Mouse (Mus musculus): ENCODE data around the gene Mobp. TPM values are rescaled to one million over a fixed set of nuclear protein-coding genes. Genes with fewer than 3 reads are reported as not detected.

Gene Mobp
- polyA plus RNA-seq, 1 experiment from 2014 or later: not detected

- Histone ChIP-seq H3K4me1 (0 out of 2 replicates have a peak, but pooled peaks cover 2% of the 10 kb centered on the region), H3K27ac (no peak overlapping the region), H3K9me3 (peaks cover 3% of the 10 kb centered on the region), H3K4me3 (peak overlapping the region; percentile 38), H3K36me3 (no peaks in the 10 kb centered on the region), H3K4me2 (replicated peaks) (peak overlapping the region; percentile 58), H3K27me3 (peaks cover 9% of the 10 kb centered on the region), H3K9ac (peak overlapping the region; percentile 48)
- ATAC-seq (ENCODE audit: low FRiP score, low read depth): peak; percentile 69
- WGBS: 25% methylated on average over 21 of the region's 21 CpGs
Measured at GRCm38 (mm10) chr9:120191362-120192098, 42.0 kb downstream of the Mobp start.

- WGBS: 81% methylated on average over 7 of the region's 7 CpGs
- Histone ChIP-seq H3K4me3 (no peak overlapping the region), H3K9me3 (peaks cover 10% of the 10 kb centered on the region), H3K4me1 (0 out of 2 replicates have a peak, but pooled peaks cover 2% of the 10 kb centered on the region), H3K27me3 (peaks cover 9% of the 10 kb centered on the region), H3K9ac (no peak overlapping the region), H3K4me2 (replicated peaks) (no peak overlapping the region), H3K36me3 (no peaks in the 10 kb centered on the region), H3K27ac (no peak overlapping the region)
- no peak for ATAC-seq (ENCODE audit: low FRiP score, low read depth)
Measured at GRCm38 (mm10) chr9:120192742-120193141, 43.2 kb downstream of the Mobp start.

GRCm38 (mm10) chr9:120200873-120201272 lies 51.4 kb downstream of the Mobp start:
- Histone ChIP-seq H3K4me1 (no peaks in the 10 kb centered on the region), H3K4me3 (no peak overlapping the region), H3K36me3 (no peaks in the 10 kb centered on the region), H3K27me3 (no peaks in the 10 kb centered on the region), H3K4me2 (replicated peaks) (no peak overlapping the region), H3K9ac (no peak overlapping the region), H3K27ac (no peak overlapping the region), H3K9me3 (peaks cover 10% of the 10 kb centered on the region)
- 54% methylated on average over 4 of the region's 4 CpGs for WGBS
- ATAC-seq (ENCODE audit: low FRiP score, low read depth): no peak

- H3K4me1 ChIP-seq: peaks cover 8% of the 10 kb centered on the region
- H3K27ac ChIP-seq: no peak overlapping the region
- H3K36me3 ChIP-seq: no peaks in the 10 kb centered on the region
- H3K4me3 ChIP-seq: no peak overlapping the region
- H3K9me3 ChIP-seq: peaks cover 4% of the 10 kb centered on the region
- no peaks in the 10 kb centered on the region for H3K27me3 ChIP-seq
- H3K9ac ChIP-seq: no peak overlapping the region
- 84% methylated on average over 7 of the region's 7 CpGs for WGBS
- no peak overlapping the region for H3K4me2 ChIP-seq (replicated peaks)
- ATAC-seq (ENCODE audit: low FRiP score, low read depth): no peak
Measured at GRCm38 (mm10) chr9:120201743-120202142, 52.2 kb downstream of the Mobp start.

GRCm38 (mm10) chr9:120202683-120203082 lies 53.2 kb downstream of the Mobp start:
- Histone ChIP-seq H3K27me3 (no peaks in the 10 kb centered on the region), H3K36me3 (no peaks in the 10 kb centered on the region), H3K4me3 (no peak overlapping the region), H3K9ac (no peak overlapping the region), H3K27ac (no peak overlapping the region), H3K4me2 (replicated peaks) (no peak overlapping the region), H3K4me1 (peaks cover 14% of the 10 kb centered on the region), H3K9me3 (no peaks in the 10 kb centered on the region)
- WGBS: 31% methylated on average over 12 of the region's 12 CpGs
- ATAC-seq (ENCODE audit: low FRiP score, low read depth): no peak

GRCm38 (mm10) chr9:120203936-120204335 lies 54.4 kb downstream of the Mobp start:
- no peak for ATAC-seq (ENCODE audit: low FRiP score, low read depth)
- H3K9me3 ChIP-seq: no peaks in the 10 kb centered on the region
- no peak overlapping the region for H3K4me3 ChIP-seq
- WGBS: 83% methylated on average over 10 of the region's 10 CpGs
- H3K27ac ChIP-seq: no peak overlapping the region
- H3K36me3 ChIP-seq: no peaks in the 10 kb centered on the region
- H3K27me3 ChIP-seq: no peaks in the 10 kb centered on the region
- H3K4me2 ChIP-seq (replicated peaks): no peak overlapping the region
- no peak overlapping the region for H3K9ac ChIP-seq
- H3K4me1 ChIP-seq: peaks cover 14% of the 10 kb centered on the region

- Histone ChIP-seq H3K9ac (no peak overlapping the region), H3K27me3 (no peaks in the 10 kb centered on the region), H3K27ac (peak overlapping the region; percentile 52; the same call in 1 of the 2 replicates), H3K36me3 (no peaks in the 10 kb centered on the region), H3K4me1 (peaks cover 14% of the 10 kb centered on the region), H3K4me2 (replicated peaks) (peak overlapping the region; percentile 27; the same call in 1 of the 2 replicates), H3K4me3 (no peak overlapping the region), H3K9me3 (no peaks in the 10 kb centered on the region)
- ATAC-seq (ENCODE audit: low FRiP score, low read depth): peak; percentile 20; the same call in 1 of the 2 replicates
- 50% methylated on average over 17 of the region's 17 CpGs for WGBS
Measured at GRCm38 (mm10) chr9:120206897-120207296, 57.4 kb downstream of the Mobp start.

GRCm38 (mm10) chr9:120210068-120210467 lies 60.6 kb downstream of the Mobp start:
- WGBS: 74% methylated on average over 4 of the region's 4 CpGs
- no peaks in the 10 kb centered on the region for H3K9me3 ChIP-seq
- no peak for ATAC-seq (ENCODE audit: low FRiP score, low read depth)
- H3K27me3 ChIP-seq: no peaks in the 10 kb centered on the region
- peaks cover 16% of the 10 kb centered on the region for H3K4me1 ChIP-seq
- H3K4me3 ChIP-seq: no peak overlapping the region
- H3K36me3 ChIP-seq: no peaks in the 10 kb centered on the region
- no peak overlapping the region for H3K4me2 ChIP-seq (replicated peaks)
- no peak overlapping the region for H3K9ac ChIP-seq
- no peak overlapping the region for H3K27ac ChIP-seq

GRCm38 (mm10) chr9:120210865-120211264 lies 61.4 kb downstream of the Mobp start:
- no peak for ATAC-seq (ENCODE audit: low FRiP score, low read depth)
- H3K4me2 ChIP-seq (replicated peaks): no peak overlapping the region
- no peaks in the 10 kb centered on the region for H3K9me3 ChIP-seq
- peaks cover 20% of the 10 kb centered on the region for H3K4me1 ChIP-seq
- H3K36me3 ChIP-seq: no peaks in the 10 kb centered on the region
- no peak overlapping the region for H3K27ac ChIP-seq
- H3K9ac ChIP-seq: no peak overlapping the region
- WGBS: 77% methylated on average over 4 of the region's 4 CpGs
- H3K4me3 ChIP-seq: no peak overlapping the region
- H3K27me3 ChIP-seq: no peaks in the 10 kb centered on the region

GRCm38 (mm10) chr9:120212936-120213335 lies 63.4 kb downstream of the Mobp start:
- ATAC-seq (ENCODE audit: low FRiP score, low read depth): no peak
- no peaks in the 10 kb centered on the region for H3K9me3 ChIP-seq

GRCm38 (mm10) chr9:120214978-120215495 lies 65.5 kb downstream of the Mobp start:
- no peaks in the 10 kb centered on the region for H3K9me3 ChIP-seq
- H3K27ac ChIP-seq: no peak overlapping the region
- H3K4me2 ChIP-seq (replicated peaks): no peak overlapping the region
- no peaks in the 10 kb centered on the region for H3K27me3 ChIP-seq
- H3K36me3 ChIP-seq: no peaks in the 10 kb centered on the region
- no peak for ATAC-seq (ENCODE audit: low FRiP score, low read depth)
- peaks cover 6% of the 10 kb centered on the region; the same call in 1 of the 2 replicates for H3K4me1 ChIP-seq
- no peak overlapping the region for H3K4me3 ChIP-seq
- 82% methylated on average over 11 of the region's 11 CpGs for WGBS
- no peak overlapping the region for H3K9ac ChIP-seq

More at GRCm38 (mm10) chr9:120212936-120213335, 63.4 kb downstream of the Mobp start:
- 84% methylated on average over 6 of the region's 6 CpGs for WGBS
- Histone ChIP-seq H3K4me3 (no peak overlapping the region), H3K27me3 (no peaks in the 10 kb centered on the region), H3K4me2 (replicated peaks) (no peak overlapping the region), H3K9ac (no peak overlapping the region), H3K36me3 (no peaks in the 10 kb centered on the region), H3K27ac (no peak overlapping the region), H3K4me1 (peaks cover 6% of the 10 kb centered on the region; the same call in 1 of the 2 replicates)

GRCm38 (mm10) chr9:120219411-120219810 lies 69.9 kb downstream of the Mobp start:
- no peak overlapping the region for H3K9ac ChIP-seq
- H3K4me1 ChIP-seq: peaks cover 6% of the 10 kb centered on the region; the same call in 1 of the 2 replicates
- ATAC-seq (ENCODE audit: low FRiP score, low read depth): no peak
- WGBS: 56% methylated on average over 3 of the region's 3 CpGs
- no peak overlapping the region for H3K4me3 ChIP-seq
- no peaks in the 10 kb centered on the region for H3K36me3 ChIP-seq
- H3K27ac ChIP-seq: no peak overlapping the region
- H3K27me3 ChIP-seq: 0 out of 2 replicates have a peak, but pooled peaks cover 9% of the 10 kb centered on the region
- no peak overlapping the region for H3K4me2 ChIP-seq (replicated peaks)
- H3K9me3 ChIP-seq: no peaks in the 10 kb centered on the region
